Mouse (Mus musculus): ENCODE results near the gene Cxcl15. TPM values are rescaled to one million over a fixed set of nuclear protein-coding genes. Genes with fewer than 3 reads are reported as not detected.

The Cxcl15 gene
- polyA plus RNA-seq, 1 experiment = not detected

DNA sequence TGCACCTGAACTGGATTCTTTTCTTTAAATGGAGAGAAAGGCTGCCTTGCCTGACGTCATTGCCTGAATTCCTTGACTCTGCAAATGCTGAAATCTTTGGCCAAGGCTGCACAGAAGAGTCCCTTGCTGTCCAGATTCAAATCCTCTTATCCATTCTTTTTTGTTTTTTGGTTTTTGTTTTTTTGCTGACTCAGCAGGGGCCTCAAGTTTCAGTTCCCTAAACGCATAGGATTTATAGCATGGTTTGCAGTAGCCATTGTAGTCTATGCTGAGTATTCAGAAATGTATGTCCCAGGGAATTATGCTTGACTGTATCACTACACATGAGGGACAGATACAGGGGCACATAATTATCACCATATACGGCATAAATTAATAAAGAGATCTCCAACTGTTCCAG is 23.0 kb upstream of the Cxcl15 start:
- Histone ChIP-seq H3K79me3 (ENCODE audit: low read depth) (no peaks in the 10 kb centered on the region), H3K36me3 (ENCODE audit: control insufficient read depth, insufficient read depth) (no peaks in the 10 kb centered on the region), H3ac (ENCODE audit: control insufficient read depth, insufficient read length, low read depth) (no peak overlapping the region), H3K79me2 (ENCODE audit: control insufficient read depth, insufficient read depth) (no peaks in the 10 kb centered on the region), H3K4me3 (ENCODE audit: insufficient read depth, poor library complexity, severe bottlenecking) (no peak overlapping the region), H3K27me3 (ENCODE audit: control insufficient read depth, insufficient read depth, insufficient read length) (no peaks in the 10 kb centered on the region)
- TF ChIP-seq MAX (IDR thresholded peaks at IDR 0.05) (no peak), FOSL1 (IDR thresholded peaks at IDR 0.05; ENCODE audit: insufficient read depth, low read length, poor library complexity, severe bottlenecking) (no peak), CEBPB (IDR thresholded peaks at IDR 0.05; ENCODE audit: low read depth) (no peak), MYOG (IDR thresholded peaks at IDR 0.05; ENCODE audit: control insufficient read depth, extremely low read depth, insufficient read length) (no peak), MYOD1 (IDR thresholded peaks at IDR 0.05; ENCODE audit: control insufficient read depth, insufficient read length, low read depth) (no peak), USF1 (IDR thresholded peaks at IDR 0.05; ENCODE audit: low read depth) (no peak), CTCF (IDR thresholded peaks at IDR 0.05; ENCODE audit: control insufficient read depth, insufficient read depth, insufficient read length) (no peak)

DNA sequence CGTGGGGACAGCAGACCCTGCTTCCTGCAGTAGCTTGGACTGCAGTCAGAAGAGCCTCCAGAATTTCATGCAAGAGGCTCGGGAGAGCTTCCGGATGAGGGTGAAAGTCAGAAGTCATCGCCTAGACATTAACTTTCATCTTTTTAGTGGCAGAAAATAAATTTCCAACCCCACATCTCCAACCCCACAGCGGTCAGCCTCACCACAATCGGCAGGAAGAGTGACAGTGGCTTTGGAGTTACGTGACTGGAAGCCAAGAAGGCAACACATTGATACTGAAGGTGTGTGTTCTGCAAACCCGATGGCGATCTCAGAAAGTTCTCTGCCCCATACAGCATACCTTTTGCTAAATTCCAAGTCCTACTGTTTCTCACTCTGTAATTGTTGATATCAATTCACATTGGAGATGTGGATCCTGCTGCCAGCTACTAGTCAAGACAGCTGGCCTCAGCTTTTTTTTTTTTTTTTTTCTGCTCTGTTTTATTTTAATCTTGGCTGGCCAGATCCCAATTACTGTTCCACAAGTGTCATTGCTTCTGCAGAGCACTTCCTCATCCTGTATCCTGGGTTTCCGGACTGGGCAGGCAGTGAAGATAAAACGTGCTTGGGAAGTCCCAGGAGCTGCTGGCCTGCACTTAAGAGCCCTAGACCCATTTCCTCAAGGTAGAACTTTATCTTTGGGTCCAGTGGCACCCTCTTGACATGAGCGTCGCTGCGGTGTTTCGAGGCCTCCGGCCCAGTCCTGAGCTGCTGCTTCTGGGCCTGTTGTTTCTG is 22.3 kb upstream of the Cxcl15 start, which contains the start of gene Pf4:
Gene Pf4, plus strand, starts transcription at position 556 of the 774 bp plus-strand sequence.
- Histone ChIP-seq H3K36me3 (ENCODE audit: control insufficient read depth, insufficient read depth) (no peaks in the 10 kb centered on the region), H3K4me3 (ENCODE audit: insufficient read depth, poor library complexity, severe bottlenecking) (no peak within 1 kb of the TSS), H3K79me2 (ENCODE audit: control insufficient read depth, insufficient read depth) (no peaks in the 10 kb centered on the region), H3K27me3 (ENCODE audit: control insufficient read depth, insufficient read depth, insufficient read length) (no peaks in the 10 kb centered on the region), H3K79me3 (ENCODE audit: low read depth) (no peaks in the 10 kb centered on the region), H3ac (ENCODE audit: control insufficient read depth, insufficient read length, low read depth) (no peak within 1 kb of the TSS)
- TF ChIP-seq MAX (IDR thresholded peaks at IDR 0.05) = no peak
- TF ChIP-seq CTCF (IDR thresholded peaks at IDR 0.05; ENCODE audit: control insufficient read depth, insufficient read depth, insufficient read length) = no peak
- no peak for TF ChIP-seq FOSL1 (IDR thresholded peaks at IDR 0.05; ENCODE audit: insufficient read depth, low read length, poor library complexity, severe bottlenecking)
- no peak for TF ChIP-seq MYOG (IDR thresholded peaks at IDR 0.05; ENCODE audit: control insufficient read depth, extremely low read depth, insufficient read length)
- TF ChIP-seq MYOD1 (IDR thresholded peaks at IDR 0.05; ENCODE audit: control insufficient read depth, insufficient read length, low read depth) = no peak
- TF ChIP-seq USF1 (IDR thresholded peaks at IDR 0.05; ENCODE audit: low read depth) = no peak
- no peak for TF ChIP-seq CEBPB (IDR thresholded peaks at IDR 0.05; ENCODE audit: low read depth)

DNA sequence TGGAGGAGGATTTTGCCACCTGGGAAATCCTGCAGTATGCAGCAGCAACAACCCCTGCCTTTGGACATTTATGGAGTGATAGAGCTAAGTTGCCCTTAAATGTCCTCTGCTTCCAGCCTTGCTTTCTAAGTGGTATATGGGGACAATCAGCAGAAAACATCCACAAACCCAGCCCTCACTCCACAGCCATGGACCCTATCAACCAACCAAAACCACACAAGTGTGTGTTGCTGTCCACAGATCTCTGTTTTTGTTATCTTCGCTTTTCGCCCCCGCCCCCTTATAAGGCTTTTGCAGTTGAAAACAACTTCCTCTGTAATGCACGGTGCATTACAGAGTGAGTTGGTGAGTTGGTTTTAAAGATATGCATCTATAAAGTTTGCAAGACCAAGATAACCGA is 18.8 kb upstream of the Cxcl15 start:
- Histone ChIP-seq H3ac (ENCODE audit: control insufficient read depth, insufficient read length, low read depth) (no peak overlapping the region), H3K4me3 (ENCODE audit: insufficient read depth, poor library complexity, severe bottlenecking) (no peak overlapping the region), H3K27me3 (ENCODE audit: control insufficient read depth, insufficient read depth, insufficient read length) (no peaks in the 10 kb centered on the region), H3K79me2 (ENCODE audit: control insufficient read depth, insufficient read depth) (no peaks in the 10 kb centered on the region), H3K79me3 (ENCODE audit: low read depth) (no peaks in the 10 kb centered on the region), H3K36me3 (ENCODE audit: control insufficient read depth, insufficient read depth) (no peaks in the 10 kb centered on the region)
- TF ChIP-seq CEBPB (IDR thresholded peaks at IDR 0.05; ENCODE audit: low read depth) = no peak
- no peak for TF ChIP-seq USF1 (IDR thresholded peaks at IDR 0.05; ENCODE audit: low read depth)
- no peak for TF ChIP-seq FOSL1 (IDR thresholded peaks at IDR 0.05; ENCODE audit: insufficient read depth, low read length, poor library complexity, severe bottlenecking)

DNA sequence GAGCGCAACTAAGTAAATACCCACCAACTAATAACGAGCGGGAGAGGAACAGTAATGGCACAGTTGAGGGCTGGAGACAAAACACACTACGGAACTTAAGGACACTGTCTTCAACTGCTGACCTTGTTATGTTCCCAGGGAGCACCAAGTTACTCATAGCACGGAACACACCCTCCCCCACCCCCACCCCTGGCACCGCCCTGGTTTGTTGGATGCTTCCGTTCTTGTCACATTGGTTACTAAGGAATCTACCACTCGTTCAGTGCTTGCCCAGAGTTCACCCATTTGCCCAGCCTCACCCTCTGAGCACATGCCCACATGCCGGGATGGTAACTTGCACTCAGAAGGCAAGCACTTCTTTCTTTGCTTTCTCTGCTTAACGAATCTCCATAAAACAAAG is 16.7 kb upstream of the Cxcl15 start:
- TF ChIP-seq MYOG (IDR thresholded peaks at IDR 0.05; ENCODE audit: control insufficient read depth, extremely low read depth, insufficient read length) = no peak
- TF ChIP-seq CTCF (IDR thresholded peaks at IDR 0.05; ENCODE audit: control insufficient read depth, insufficient read depth, insufficient read length) = no peak
- TF ChIP-seq CEBPB (IDR thresholded peaks at IDR 0.05; ENCODE audit: low read depth) = no peak
- no peak for TF ChIP-seq USF1 (IDR thresholded peaks at IDR 0.05; ENCODE audit: low read depth)
- TF ChIP-seq FOSL1 (IDR thresholded peaks at IDR 0.05; ENCODE audit: insufficient read depth, low read length, poor library complexity, severe bottlenecking) = no peak
- TF ChIP-seq MYOD1 (IDR thresholded peaks at IDR 0.05; ENCODE audit: control insufficient read depth, insufficient read length, low read depth) = no peak
- TF ChIP-seq MAX (IDR thresholded peaks at IDR 0.05) = no peak
- Histone ChIP-seq H3ac (ENCODE audit: control insufficient read depth, insufficient read length, low read depth) (no peak overlapping the region), H3K36me3 (ENCODE audit: control insufficient read depth, insufficient read depth) (no peaks in the 10 kb centered on the region), H3K79me2 (ENCODE audit: control insufficient read depth, insufficient read depth) (no peaks in the 10 kb centered on the region), H3K79me3 (ENCODE audit: low read depth) (no peaks in the 10 kb centered on the region), H3K4me3 (ENCODE audit: insufficient read depth, poor library complexity, severe bottlenecking) (no peak overlapping the region), H3K27me3 (ENCODE audit: control insufficient read depth, insufficient read depth, insufficient read length) (no peaks in the 10 kb centered on the region)

DNA sequence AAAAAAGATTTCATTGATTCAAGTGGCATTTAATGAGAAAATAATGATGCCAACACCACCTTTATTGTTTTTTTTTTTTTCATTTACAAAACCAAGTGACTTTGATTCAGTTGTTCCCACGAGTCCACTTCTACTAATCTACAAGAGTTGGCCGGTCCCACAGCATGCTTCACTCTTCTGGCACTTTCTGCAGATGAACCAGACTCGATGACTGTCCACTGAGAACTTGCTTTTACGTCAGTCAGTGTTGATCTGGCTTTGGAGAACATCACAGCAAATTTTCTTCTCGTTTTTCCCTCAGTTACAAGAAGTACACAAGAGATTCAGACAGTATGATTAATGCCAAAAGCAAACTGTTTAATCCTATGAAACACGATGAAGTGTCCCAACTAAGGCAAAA is 15.5 kb upstream of the Cxcl15 start:
- Histone ChIP-seq H3ac (ENCODE audit: control insufficient read depth, insufficient read length, low read depth) (no peak overlapping the region), H3K79me3 (ENCODE audit: low read depth) (no peaks in the 10 kb centered on the region), H3K4me3 (ENCODE audit: insufficient read depth, poor library complexity, severe bottlenecking) (no peak overlapping the region), H3K27me3 (ENCODE audit: control insufficient read depth, insufficient read depth, insufficient read length) (no peaks in the 10 kb centered on the region), H3K79me2 (ENCODE audit: control insufficient read depth, insufficient read depth) (no peaks in the 10 kb centered on the region), H3K36me3 (ENCODE audit: control insufficient read depth, insufficient read depth) (no peaks in the 10 kb centered on the region)
- TF ChIP-seq CTCF (IDR thresholded peaks at IDR 0.05; ENCODE audit: control insufficient read depth, insufficient read depth, insufficient read length) (no peak), MYOD1 (IDR thresholded peaks at IDR 0.05; ENCODE audit: control insufficient read depth, insufficient read length, low read depth) (no peak), MYOG (IDR thresholded peaks at IDR 0.05; ENCODE audit: control insufficient read depth, extremely low read depth, insufficient read length) (no peak), MAX (IDR thresholded peaks at IDR 0.05) (no peak), USF1 (IDR thresholded peaks at IDR 0.05; ENCODE audit: low read depth) (no peak), CEBPB (IDR thresholded peaks at IDR 0.05; ENCODE audit: low read depth) (no peak), FOSL1 (IDR thresholded peaks at IDR 0.05; ENCODE audit: insufficient read depth, low read length, poor library complexity, severe bottlenecking) (no peak)

Measured in C2C12 (cell line).